Mouse (Mus musculus) neural tube, embryonic 14.5 days (tissue): ENCODE data around the gene Pde10a. TPM values are rescaled to one million over a fixed set of nuclear protein-coding genes. Genes with fewer than 3 reads are reported as not detected.

ENCODE experiments used
- ATAC-seq: fragments of 200-750 bp; cut with Nextera tagmentation; 2 replicates; pipeline ENCODE4 v1.8.0; 2017; ENCODE audit warnings: low read depth, mild to moderate bottlenecking, moderate TSS enrichment, moderate library complexity
- H3K27ac ChIP-seq: fragments of 300-500 bp; sonication (generic); 2 replicates; pipeline ENCODE4 v1.5.1; 2014; ENCODE audit warnings: low read depth, mild to moderate bottlenecking, control low read depth, low read length, moderate library complexity, mixed read lengths
- H3K27me3 ChIP-seq: fragments of 300-500 bp; sonication (generic); 2 replicates; pipeline ENCODE4 v1.6.1; 2014; ENCODE audit warnings: low read length; ENCODE audit not compliant: control insufficient read depth, insufficient read depth
- H3K36me3 ChIP-seq: fragments of 300-500 bp; sonication (generic); 2 replicates; pipeline ENCODE4 v1.6.1; 2014; ENCODE audit warnings: low read length, mixed read lengths; ENCODE audit not compliant: control insufficient read depth, insufficient read depth
- H3K4me1 ChIP-seq: fragments of 300-500 bp; sonication (generic); 2 replicates; pipeline ENCODE4 v1.6.1; 2014; ENCODE audit warnings: low read length; ENCODE audit not compliant: control insufficient read depth, insufficient read depth
- H3K4me2 ChIP-seq: fragments of 300-500 bp; sonication (generic); 2 replicates; pipeline ENCODE4 v1.6.1; 2014; ENCODE audit warnings: mild to moderate bottlenecking, low read depth, low read length, control low read depth
- H3K4me3 ChIP-seq: fragments of 300-500 bp; sonication (generic); 2 replicates; pipeline ENCODE4 v1.5.1; 2014; ENCODE audit warnings: low read depth, low read length, control low read depth, mixed read lengths
- H3K9ac ChIP-seq: fragments of 300-500 bp; sonication (generic); replicated peaks from 2 replicates; pipeline ENCODE4 v1.6.1; 2014; ENCODE audit warnings: low read depth, mild to moderate bottlenecking, control low read depth, low read length, mixed read lengths
- H3K9me3 ChIP-seq: fragments of 300-500 bp; sonication (generic); 2 replicates; pipeline ENCODE4 v1.6.1; 2016; ENCODE audit warnings: low read length; ENCODE audit not compliant: control insufficient read depth
- WGBS: fragments of 180-500 bp; shearing (Covaris S2); extraction: QIAGEN DNeasy Blood & Tissue Kit; methylation state at CpG from one replicate; pipeline ENCODE4 v1.1.7; 2014; 5-methylcytosine and 5-hydroxymethylcytosine counted together
- polyA plus RNA-seq: library from polyadenylated mRNA; unstranded; fragments of >200 nt; fragmentation: Nextera tagmentation; extraction: Ambion mirVana; gene quantifications from 2 replicates; pipeline ENCODE4 v1.2.1, GENCODE M21; 2014

The Pde10a gene
- polyA plus RNA-seq, 1 experiment from 2014 or later: 16.2 TPM

GRCm38 (mm10) chr17:8658751-8659454 lies 133.7 kb downstream of the Pde10a start:
- Histone ChIP-seq H3K4me2 (no peak overlapping the region), H3K9me3 (no peaks in the 10 kb centered on the region), H3K4me1 (no peaks in the 10 kb centered on the region), H3K4me3 (no peak overlapping the region), H3K36me3 (no peaks in the 10 kb centered on the region), H3K27ac (no peak overlapping the region), H3K27me3 (no peaks in the 10 kb centered on the region), H3K9ac (no peak overlapping the region)
- no peak for ATAC-seq
- 65% methylated on average over 16 of the region's 16 CpGs for WGBS

- H3K4me1 ChIP-seq: no peaks in the 10 kb centered on the region
- 68% methylated on average over 5 of the region's 5 CpGs for WGBS
- H3K27ac ChIP-seq: no peak overlapping the region
- no peak overlapping the region for H3K4me3 ChIP-seq
- H3K27me3 ChIP-seq: no peaks in the 10 kb centered on the region
- no peak overlapping the region for H3K4me2 ChIP-seq
- no peaks in the 10 kb centered on the region for H3K9me3 ChIP-seq
- no peak overlapping the region for H3K9ac ChIP-seq
- no peak for ATAC-seq
- no peaks in the 10 kb centered on the region for H3K36me3 ChIP-seq
Measured at GRCm38 (mm10) chr17:8666912-8667311, 141.7 kb downstream of the Pde10a start.

- ATAC-seq: no peak
- H3K9me3 ChIP-seq: no peaks in the 10 kb centered on the region
- no peaks in the 10 kb centered on the region for H3K27me3 ChIP-seq
- H3K4me1 ChIP-seq: no peaks in the 10 kb centered on the region
- H3K4me2 ChIP-seq: no peak overlapping the region
- H3K4me3 ChIP-seq: no peak overlapping the region
- H3K36me3 ChIP-seq: no peaks in the 10 kb centered on the region
- no peak overlapping the region for H3K9ac ChIP-seq
- 93% methylated on average over 2 of the region's 2 CpGs for WGBS
- no peak overlapping the region for H3K27ac ChIP-seq
Measured at GRCm38 (mm10) chr17:8674651-8675050, 149.5 kb downstream of the Pde10a start.

GRCm38 (mm10) chr17:8686356-8686755 lies 161.2 kb downstream of the Pde10a start:
- ATAC-seq: no peak
- WGBS: 78% methylated on average over 7 of the region's 7 CpGs
- Histone ChIP-seq H3K9ac (no peak overlapping the region), H3K4me2 (no peak overlapping the region), H3K36me3 (no peaks in the 10 kb centered on the region), H3K4me3 (no peak overlapping the region), H3K4me1 (no peaks in the 10 kb centered on the region), H3K9me3 (no peaks in the 10 kb centered on the region), H3K27me3 (no peaks in the 10 kb centered on the region), H3K27ac (no peak overlapping the region)

GRCm38 (mm10) chr17:8688096-8688495 lies 162.9 kb downstream of the Pde10a start:
- Histone ChIP-seq H3K27ac (no peak overlapping the region), H3K4me3 (no peak overlapping the region), H3K4me2 (no peak overlapping the region), H3K4me1 (no peaks in the 10 kb centered on the region), H3K27me3 (no peaks in the 10 kb centered on the region), H3K9ac (no peak overlapping the region), H3K36me3 (no peaks in the 10 kb centered on the region), H3K9me3 (no peaks in the 10 kb centered on the region)
- 60% methylated on average over 3 of the region's 3 CpGs for WGBS
- no peak for ATAC-seq

GRCm38 (mm10) chr17:8698265-8698664 lies 173.1 kb downstream of the Pde10a start:
- Histone ChIP-seq H3K27ac (no peak overlapping the region), H3K9ac (no peak overlapping the region), H3K4me2 (no peak overlapping the region), H3K4me3 (no peak overlapping the region), H3K36me3 (no peaks in the 10 kb centered on the region), H3K4me1 (no peaks in the 10 kb centered on the region), H3K27me3 (no peaks in the 10 kb centered on the region), H3K9me3 (no peaks in the 10 kb centered on the region; the same call in 1 of the 2 replicates)
- ATAC-seq: no peak
- 100% methylated on average over 1 of the region's 1 CpGs for WGBS

GRCm38 (mm10) chr17:8698793-8699192 lies 173.6 kb downstream of the Pde10a start:
- no peaks in the 10 kb centered on the region; the same call in 1 of the 2 replicates for H3K9me3 ChIP-seq
- H3K4me2 ChIP-seq: no peak overlapping the region
- H3K9ac ChIP-seq: no peak overlapping the region
- H3K36me3 ChIP-seq: no peaks in the 10 kb centered on the region
- no peak overlapping the region for H3K4me3 ChIP-seq
- no peaks in the 10 kb centered on the region for H3K4me1 ChIP-seq
- no peak for ATAC-seq
- H3K27me3 ChIP-seq: no peaks in the 10 kb centered on the region
- no peak overlapping the region for H3K27ac ChIP-seq
- WGBS: 81% methylated on average over 3 of the region's 3 CpGs

- no peak overlapping the region for H3K27ac ChIP-seq
- H3K9me3 ChIP-seq: no peaks in the 10 kb centered on the region; the same call in 1 of the 2 replicates
- H3K4me2 ChIP-seq: no peak overlapping the region
- no peak overlapping the region for H3K9ac ChIP-seq
- H3K27me3 ChIP-seq: no peaks in the 10 kb centered on the region
- H3K4me1 ChIP-seq: no peaks in the 10 kb centered on the region
- ATAC-seq: no peak
- WGBS: 64% methylated on average over 7 of the region's 7 CpGs
- no peaks in the 10 kb centered on the region for H3K36me3 ChIP-seq
- H3K4me3 ChIP-seq: no peak overlapping the region
Measured at GRCm38 (mm10) chr17:8701096-8701495, 175.9 kb downstream of the Pde10a start.

- Histone ChIP-seq H3K27ac (no peak overlapping the region), H3K4me3 (no peak overlapping the region), H3K4me1 (no peaks in the 10 kb centered on the region), H3K9ac (no peak overlapping the region), H3K9me3 (no peaks in the 10 kb centered on the region), H3K4me2 (no peak overlapping the region), H3K27me3 (no peaks in the 10 kb centered on the region), H3K36me3 (no peaks in the 10 kb centered on the region)
- no peak for ATAC-seq
- 77% methylated on average over 5 of the region's 5 CpGs for WGBS
Measured at GRCm38 (mm10) chr17:8702503-8702902, 177.3 kb downstream of the Pde10a start.
